Mouse (Mus musculus) C2C12 (cell line): ENCODE measurements around the gene Acbd3. TPM values are rescaled to one million over a fixed set of nuclear protein-coding genes. Genes with fewer than 3 reads are reported as not detected.

Source experiments
- H3K27me3 ChIP-seq: one replicate; pipeline ENCODE4 v1.6.1; 2011; ENCODE audit not compliant: control insufficient read depth, insufficient read depth, insufficient read length
- H3K36me3 ChIP-seq: one replicate; pipeline ENCODE4 v1.6.1; 2011; ENCODE audit not compliant: control insufficient read depth, insufficient read depth
- H3K4me3 ChIP-seq: one replicate; pipeline ENCODE4 v1.5.1; 2011; ENCODE audit warnings: mild to moderate bottlenecking, control low read depth; ENCODE audit not compliant: poor library complexity, insufficient read depth, severe bottlenecking
- H3K79me2 ChIP-seq: one replicate; pipeline ENCODE4 v1.6.1; 2011; ENCODE audit not compliant: control insufficient read depth, insufficient read depth
- H3K79me3 ChIP-seq: one replicate; pipeline ENCODE4 v1.6.1; 2011; ENCODE audit warnings: low read depth, control low read depth
- H3ac ChIP-seq: one replicate; pipeline ENCODE3; 2011; ENCODE audit warnings: low read depth; ENCODE audit not compliant: control insufficient read depth, insufficient read length
- CEBPB ChIP-seq: IDR thresholded peaks from one replicate; pipeline ENCODE4 v1.6.1; 2011; ENCODE audit warnings: low read depth, mild to moderate bottlenecking, control low read depth, moderate library complexity
- CTCF ChIP-seq: IDR thresholded peaks from one replicate; pipeline ENCODE4 v1.5.1; 2011; ENCODE audit not compliant: control insufficient read depth, insufficient read depth, insufficient read length
- FOSL1 ChIP-seq: IDR thresholded peaks from one replicate; pipeline ENCODE4 v1.8.0; 2011; ENCODE audit warnings: mild to moderate bottlenecking, low read length; ENCODE audit not compliant: poor library complexity, insufficient read depth, severe bottlenecking
- MAX ChIP-seq: IDR thresholded peaks from one replicate; pipeline ENCODE4 v1.6.1; 2011; ENCODE audit warnings: mild to moderate bottlenecking, control low read depth
- MYOD1 ChIP-seq: IDR thresholded peaks from one replicate; pipeline ENCODE4 v1.6.1; 2011; ENCODE audit warnings: low read depth; ENCODE audit not compliant: control insufficient read depth, insufficient read length
- MYOG ChIP-seq: IDR thresholded peaks from one replicate; pipeline ENCODE4 v1.6.1; 2011; ENCODE audit not compliant: control insufficient read depth, insufficient read length; ENCODE audit errors: extremely low read depth
- USF1 ChIP-seq: IDR thresholded peaks from one replicate; pipeline ENCODE4 v1.6.1; 2011; ENCODE audit warnings: low read depth, mild to moderate bottlenecking, control low read depth, moderate library complexity
- polyA plus RNA-seq: library from polyadenylated mRNA; unstranded; fragments of >200 nt; fragmentation: generic; extraction: Trizol; gene quantifications from one replicate; pipeline ENCODE4 v1.2.1, GENCODE M21; 2012; ENCODE audit warnings: missing spikeins

Acbd3 gene
- polyA plus RNA-seq, 1 experiment: 13.2 TPM

- H3K79me2 ChIP-seq: no peaks in the 10 kb centered on the region
- H3K36me3 ChIP-seq: no peaks in the 10 kb centered on the region
- no peak for TF ChIP-seq CTCF
- TF ChIP-seq MYOD1: no peak
- no peak for TF ChIP-seq USF1
- TF ChIP-seq FOSL1: no peak
- no peak for TF ChIP-seq MYOG
- TF ChIP-seq CEBPB: no peak
- TF ChIP-seq MAX: no peak
- H3ac ChIP-seq: no peak overlapping the region
- H3K27me3 ChIP-seq: peaks cover 9% of the 10 kb centered on the region
- no peaks in the 10 kb centered on the region for H3K79me3 ChIP-seq
- H3K4me3 ChIP-seq: no peak overlapping the region
These were observed 18.5 kb upstream of the Acbd3 start for GRCm38 (mm10) chr1:180707368-180707767.

- Histone ChIP-seq H3K36me3 (no peaks in the 10 kb centered on the region), H3K27me3 (peaks cover 9% of the 10 kb centered on the region), H3ac (no peak overlapping the region), H3K79me2 (no peaks in the 10 kb centered on the region), H3K79me3 (no peaks in the 10 kb centered on the region), H3K4me3 (no peak overlapping the region)
- TF ChIP-seq CEBPB (no peak), MYOD1 (no peak), MAX (no peak), CTCF (no peak), FOSL1 (no peak), USF1 (no peak), MYOG (no peak)
These were observed 18.0 kb upstream of the Acbd3 start for GRCm38 (mm10) chr1:180707813-180708212.

DNA sequence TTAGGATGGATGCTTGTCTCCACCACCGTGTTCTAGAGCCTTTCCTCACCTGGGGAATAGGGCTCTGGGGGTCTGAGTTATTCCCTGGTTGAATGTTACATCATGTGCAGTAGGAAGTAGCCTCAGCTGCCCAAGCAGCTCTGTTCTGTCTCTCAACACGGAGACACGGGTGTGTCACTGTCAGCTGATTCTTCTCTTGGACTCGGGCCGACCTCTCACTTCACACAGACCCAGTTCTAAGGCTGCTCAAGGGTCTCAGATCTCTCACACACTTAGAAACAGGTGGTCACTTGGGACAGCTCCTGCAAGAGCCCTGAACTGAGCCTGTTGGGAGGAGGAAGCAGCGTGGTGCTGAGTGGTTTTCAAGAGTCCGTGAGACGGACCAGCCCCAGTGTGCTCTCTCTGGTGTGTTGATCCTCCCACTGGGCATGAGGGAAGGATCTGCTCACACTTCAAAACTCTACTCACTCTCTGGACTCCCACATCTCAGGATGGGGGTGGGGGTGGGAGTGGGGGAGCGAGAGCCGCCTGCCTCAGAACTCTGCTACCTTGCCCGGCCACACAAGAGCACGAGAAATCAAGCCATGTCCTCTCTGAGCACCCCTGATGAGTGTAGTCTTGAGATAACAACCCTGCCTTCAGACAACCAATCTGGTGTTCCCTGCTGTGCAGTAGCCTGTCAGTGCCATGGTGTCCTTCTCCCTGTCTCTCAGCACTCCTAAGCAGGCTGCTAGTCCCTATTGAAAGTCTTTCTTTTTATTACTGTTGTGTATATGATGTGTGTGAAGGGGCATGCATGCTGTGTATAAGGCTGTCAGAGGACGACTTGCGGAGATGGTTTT lies 16.7 kb upstream of the Acbd3 start:
- Histone ChIP-seq H3K36me3 (no peaks in the 10 kb centered on the region), H3K79me3 (no peaks in the 10 kb centered on the region), H3K79me2 (no peaks in the 10 kb centered on the region), H3ac (no peak overlapping the region), H3K27me3 (peaks cover 9% of the 10 kb centered on the region), H3K4me3 (no peak overlapping the region)
- TF ChIP-seq CTCF (no peak), FOSL1 (no peak), MYOG (no peak), MYOD1 (no peak), USF1 (no peak), MAX (no peak), CEBPB (no peak)

DNA sequence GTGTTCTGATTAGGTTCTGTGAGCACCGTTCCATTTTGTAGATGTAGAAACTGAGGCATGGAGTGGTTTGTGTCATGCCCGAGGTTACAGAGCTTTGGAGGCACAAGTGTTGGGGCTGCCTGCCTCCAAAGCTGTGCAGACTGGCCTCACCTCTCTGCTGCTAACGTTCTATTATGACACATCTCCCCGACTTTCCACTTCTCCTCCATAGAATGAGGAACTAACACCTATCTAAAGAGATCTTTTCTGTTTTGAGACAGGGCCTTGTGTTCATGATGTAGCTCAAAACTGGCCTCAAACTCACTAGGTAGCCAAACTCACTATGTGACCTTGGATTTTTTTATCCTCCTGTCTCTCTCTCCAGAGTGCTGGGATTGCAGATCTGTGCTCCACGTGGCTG lies 7.1 kb upstream of the Acbd3 start:
- H3K79me3 ChIP-seq: no peaks in the 10 kb centered on the region
- H3K36me3 ChIP-seq: no peaks in the 10 kb centered on the region

GRCm38 (mm10) chr1:180719483-180719882 lies 6.4 kb upstream of the Acbd3 start:
- no peak for TF ChIP-seq FOSL1
- TF ChIP-seq MYOG: no peak
- TF ChIP-seq MAX: no peak
- no peak for TF ChIP-seq USF1
- no peak for TF ChIP-seq MYOD1
- TF ChIP-seq CEBPB: no peak
- TF ChIP-seq CTCF: no peak
- Histone ChIP-seq H3K27me3 (no peaks in the 10 kb centered on the region), H3K36me3 (no peaks in the 10 kb centered on the region), H3K4me3 (no peak overlapping the region), H3ac (no peak overlapping the region), H3K79me2 (no peaks in the 10 kb centered on the region), H3K79me3 (no peaks in the 10 kb centered on the region)

More for the DNA sequence above, 7.1 kb upstream of the Acbd3 start:
- Histone ChIP-seq H3ac (no peak overlapping the region), H3K4me3 (no peak overlapping the region), H3K79me2 (no peaks in the 10 kb centered on the region), H3K27me3 (no peaks in the 10 kb centered on the region)
- TF ChIP-seq CEBPB (no peak), CTCF (no peak), MAX (no peak)

DNA sequence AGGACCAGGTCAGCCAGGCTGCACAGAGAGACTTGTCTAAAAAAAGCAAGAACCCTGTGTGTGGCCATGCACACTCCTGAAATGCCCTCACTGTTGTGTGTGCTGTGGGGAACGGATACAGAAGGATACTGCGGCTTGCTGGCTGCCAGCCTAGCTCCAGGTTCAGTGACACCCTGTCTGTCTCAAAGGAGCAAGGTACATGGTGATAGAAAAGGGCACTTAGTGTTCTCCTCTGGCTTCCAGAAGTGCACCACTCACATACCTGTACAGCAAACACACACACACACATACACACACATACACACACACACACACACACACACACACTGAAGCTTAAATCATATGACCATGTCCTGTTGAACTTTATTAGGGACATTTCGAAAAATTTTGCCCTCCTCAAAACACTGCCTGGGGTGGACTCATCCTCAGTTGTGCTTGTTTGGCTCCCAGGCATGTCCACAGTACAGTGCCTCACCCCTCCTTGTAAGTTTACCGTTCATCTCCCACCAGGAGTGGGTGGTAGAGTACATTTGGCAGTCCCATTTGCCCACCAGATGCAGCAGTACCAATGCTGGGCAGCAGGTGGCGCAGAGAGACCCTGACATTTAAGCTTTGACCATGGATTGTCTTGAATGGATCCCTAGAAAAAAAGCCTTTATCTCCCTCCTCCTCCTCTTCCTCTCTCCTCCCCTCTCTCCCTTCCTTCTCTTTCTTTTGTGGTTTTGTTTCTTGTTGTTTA lies 5.7 kb upstream of the Acbd3 start:
- H3K79me3 ChIP-seq: no peaks in the 10 kb centered on the region
- TF ChIP-seq CEBPB (no peak), CTCF (peak; percentile 88), MYOG (no peak), MAX (no peak)
- H3K4me3 ChIP-seq: no peak overlapping the region
- H3K79me2 ChIP-seq: no peaks in the 10 kb centered on the region
- H3ac ChIP-seq: no peak overlapping the region
- no peaks in the 10 kb centered on the region for H3K27me3 ChIP-seq
- H3K36me3 ChIP-seq: no peaks in the 10 kb centered on the region
